Mouse (Mus musculus): ENCODE measurements at regions not wholly inside any gene's neighbourhood (a gene's known extent, or its start where the extent isn't known, plus 50 kb on each side); places are given as distances from the start of the nearest gene placed in this dataset.
A peak's percentile ranks its signal among the peaks of the same experiment; 100 is the strongest.

- DNase-seq (ENCODE audit: low read depth), result no peak
These were observed 68.3 kb upstream of the Myrip start for GRCm38 (mm10) chr9:120233011-120233410.

- peak; percentile 12 for DNase-seq (ENCODE audit: low read depth)
These were observed 66.3 kb upstream of the Myrip start for GRCm38 (mm10) chr9:120235054-120235453.

- no peak for DNase-seq (ENCODE audit: low read depth)
These were observed 55.9 kb upstream of the Myrip start for GRCm38 (mm10) chr9:120245444-120245843.

- no peak for DNase-seq (ENCODE audit: low read depth)
These were observed 52.6 kb upstream of the Myrip start for GRCm38 (mm10) chr9:120248728-120249127.

Measured in c-Kit-positive CD71-negative TER-119-negative erythroid progenitor cells, embryonic 14.5 days (primary cell).